8 mouse cellular contexts compared by ENCODE assay signal in genomic region chr12:87000151-87000839, GRCm38 (mm10). TPM values are rescaled to one million over a fixed set of nuclear protein-coding genes. Genes with fewer than 3 reads are reported as not detected.
DNase-seq lines count a peak whose midpoint lies in the region; ATAC-seq and TF ChIP-seq lines count a peak whose summit lies in the region.

No protein-coding gene starts in this region.

- DNase-seq in heart, adult 2 months = peak; percentile 17 to 33
- DNase-seq in heart, embryonic 10.5 days (ENCODE audit: low spot score) = no peak
- DNase-seq in 3T3-L1 (ENCODE audit: low read depth, low spot score) (peak; percentile 69), NIH3T3 (ENCODE audit: low read depth) (peak; percentile 78)
- peak; percentile 78 for DNase-seq in hindbrain, embryonic 14.5 days (ENCODE audit: low spot score)
- no peak for DNase-seq in urinary bladder, postnatal 36 days (ENCODE audit: low spot score in 2 of 2)
- DNase-seq in thymus, postnatal 4 days = no peak
- DNase-seq in thymus, adult 2 months = no peak

- H3K27me3 ChIP-seq in heart, adult 2 months (ENCODE audit: control insufficient read depth, insufficient read depth, low read length) = no peaks in the 10 kb centered on the region
- H3K27me3 ChIP-seq in heart, embryonic 10.5 days (ENCODE audit: insufficient read depth, poor library complexity, severe bottlenecking) = 0 out of 2 replicates have a peak, but pooled peaks cover 14% of the 10 kb centered on the region
- H3K27me3 ChIP-seq in hindbrain, embryonic 14.5 days (ENCODE audit: control insufficient read depth, insufficient read depth, low read length) = no peaks in the 10 kb centered on the region
- no peaks in the 10 kb centered on the region for H3K27me3 ChIP-seq in thymus, adult 2 months (ENCODE audit: control insufficient read depth, insufficient read depth, low read length)

- no peaks in the 10 kb centered on the region for H3K79me2 ChIP-seq in heart, adult 2 months (replicated peaks; ENCODE audit: control insufficient read depth, insufficient read depth, low read length)

- peak overlapping the region; percentile 80 for H3K27ac ChIP-seq in heart, adult 2 months
- no peak overlapping the region for H3K27ac ChIP-seq in heart, embryonic 10.5 days
- H3K27ac ChIP-seq in hindbrain, embryonic 14.5 days = no peak overlapping the region
- H3K27ac ChIP-seq in thymus, adult 2 months (ENCODE audit: control insufficient read depth, insufficient read depth, low read length) = no peak overlapping the region

- H3K4me2 ChIP-seq in hindbrain, embryonic 14.5 days (replicated peaks) = no peak overlapping the region

- H3K9me3 ChIP-seq in heart, embryonic 10.5 days = no peaks in the 10 kb centered on the region
- H3K9me3 ChIP-seq in hindbrain, embryonic 14.5 days (ENCODE audit: control insufficient read depth, low read length) = no peaks in the 10 kb centered on the region

- H3K4me1 ChIP-seq in heart, adult 2 months (ENCODE audit: control insufficient read depth, insufficient read depth, low read length) = no peaks in the 10 kb centered on the region
- peaks cover 10% of the 10 kb centered on the region for H3K4me1 ChIP-seq in heart, embryonic 10.5 days
- H3K4me1 ChIP-seq in hindbrain, embryonic 14.5 days (replicated peaks; ENCODE audit: control insufficient read depth, insufficient read depth, low read length) = 0 out of 2 replicates have a peak, but pooled peaks cover 5% of the 10 kb centered on the region
- H3K4me1 ChIP-seq in thymus, adult 2 months (replicated peaks; ENCODE audit: control insufficient read depth, insufficient read depth, low read length) = no peaks in the 10 kb centered on the region

- no peaks in the 10 kb centered on the region for H3K36me3 ChIP-seq in heart, adult 2 months (ENCODE audit: control insufficient read depth, insufficient read depth, low read length)
- H3K36me3 ChIP-seq in heart, embryonic 10.5 days = no peaks in the 10 kb centered on the region
- H3K36me3 ChIP-seq in hindbrain, embryonic 14.5 days (replicated peaks; ENCODE audit: control insufficient read depth, insufficient read depth) = no peaks in the 10 kb centered on the region
- H3K36me3 ChIP-seq in thymus, adult 2 months (ENCODE audit: control insufficient read depth, insufficient read depth, low read length) = no peaks in the 10 kb centered on the region

- ATAC-seq in hindbrain, embryonic 14.5 days (ENCODE audit: low FRiP score) = peak; percentile 26; the same call in 1 of the 2 replicates

- 38% methylated on average over 5 of the region's 5 CpGs for WGBS in heart, adult 2 months
- 61% methylated on average over 5 of the region's 5 CpGs for WGBS in heart, embryonic 10.5 days
- WGBS in hindbrain, embryonic 14.5 days = 54% methylated on average over 5 of the region's 5 CpGs
- WGBS in thymus, adult 2 months = 54% methylated on average over 5 of the region's 5 CpGs

- no peak overlapping the region for H3K4me3 ChIP-seq in heart, adult 2 months
- H3K4me3 ChIP-seq in heart, embryonic 10.5 days = no peak overlapping the region
- no peak overlapping the region for H3K4me3 ChIP-seq in hindbrain, embryonic 14.5 days (replicated peaks; ENCODE audit: low read length)
- H3K4me3 ChIP-seq in thymus, adult 2 months (ENCODE audit: control insufficient read depth, insufficient read depth, low read length) = no peak overlapping the region

- TF ChIP-seq POLR2A in heart, adult 2 months (IDR thresholded peaks at IDR 0.05; ENCODE audit: insufficient read depth, low read depth, low read length) = no peak
- TF ChIP-seq POLR2A in thymus, adult 2 months (IDR thresholded peaks at IDR 0.05; ENCODE audit: control insufficient read depth, extremely low read depth, insufficient read depth, low read length, poor library complexity) = no peak

- peak overlapping the region; percentile 42; the same call in 1 of the 2 replicates for H3K9ac ChIP-seq in heart, adult 2 months (ENCODE audit: low read depth, low read length)
- no peak overlapping the region for H3K9ac ChIP-seq in hindbrain, embryonic 14.5 days

- intact Hi-C loops in heart, adult 2 months (cut with DNase I) = loop anchor here (5.0 kb wide), 1 partner anchor 52 kb away; no protein-coding TSS in a partner anchor

- peak; percentile 49 for TF ChIP-seq CTCF in heart, adult 2 months (IDR thresholded peaks at IDR 0.05)
- no peak for TF ChIP-seq CTCF in thymus, adult 2 months (IDR thresholded peaks at IDR 0.05; ENCODE audit: borderline replicate concordance, control insufficient read depth, extremely low read depth, insufficient read depth, low read length, poor library complexity)

- no peak for TF ChIP-seq EP300 in heart, adult 2 months (IDR thresholded peaks at IDR 0.05; ENCODE audit: insufficient read depth, low read depth, low read length)

RNA-seq across cellular contexts. Expression of gene Zdhhc22, which starts 10.1 kb away (rescaled TPM):
- not detected for total RNA-seq in heart, adult 2 months (2021)
- not detected in 2 replicates for polyA plus RNA-seq in heart, adult 2 months (2012; rRNA removed)
- not detected in 2 replicates for polyA plus RNA-seq in heart, embryonic 10.5 days (2016; fragmentation: Nextera tagmentation; extraction: Ambion mirVana)
- polyA plus RNA-seq in hindbrain, embryonic 14.5 days (2014; fragmentation: Nextera tagmentation; extraction: Ambion mirVana) = 14.9 and 15.6 TPM in 2 replicates
- 0.86 and 1.6 TPM in 2 replicates for polyA plus RNA-seq in thymus, adult 2 months (2012; rRNA removed)

RNA-seq across cellular contexts. Expression of gene Tmem63c, which starts 20.8 kb away (rescaled TPM):
- under 1 TPM; 0.08 to 0.09 TPM for total RNA-seq in heart, adult 2 months (2021)
- 0.14 and 0.38 TPM in 2 replicates for polyA plus RNA-seq in heart, adult 2 months (2012; rRNA removed)
- 0.10 TPM in 1 of 2 replicates, not detected in the other for polyA plus RNA-seq in heart, embryonic 10.5 days (2016; fragmentation: Nextera tagmentation; extraction: Ambion mirVana)
- 13.8 and 16.2 TPM in 2 replicates for polyA plus RNA-seq in hindbrain, embryonic 14.5 days (2014; fragmentation: Nextera tagmentation; extraction: Ambion mirVana)
- 0.43 and 0.58 TPM in 2 replicates for polyA plus RNA-seq in thymus, adult 2 months (2012; rRNA removed)

RNA-seq across cellular contexts. Expression of gene Cipc, which starts 53.5 kb away (rescaled TPM):
- 10 to 100 TPM; 43.8 to 45.1 TPM for total RNA-seq in heart, adult 2 months (2021)
- 34.1 and 39.6 TPM in 2 replicates for polyA plus RNA-seq in heart, adult 2 months (2012; rRNA removed)
- polyA plus RNA-seq in heart, embryonic 10.5 days (2016; fragmentation: Nextera tagmentation; extraction: Ambion mirVana) = 26.7 and 33.8 TPM in 2 replicates
- 46.8 and 52.1 TPM in 2 replicates for polyA plus RNA-seq in hindbrain, embryonic 14.5 days (2014; fragmentation: Nextera tagmentation; extraction: Ambion mirVana)
- 43.8 and 56.5 TPM in 2 replicates for polyA plus RNA-seq in thymus, adult 2 months (2012; rRNA removed)

Comparison
In these comparisons a context has a peak if more than half of its experiments do, and no peak if none do; other contexts are left out.
1. DNase-seq: peak in heart, adult 2 months (2 of 2), 3T3-L1 (single experiment), NIH3T3 (single experiment) and hindbrain, embryonic 14.5 days (single experiment); none in heart, embryonic 10.5 days (single experiment), urinary bladder, postnatal 36 days (0 of 2), thymus, postnatal 4 days (single experiment) and thymus, adult 2 months (single experiment).